Mouse (Mus musculus): ENCODE measurements around the gene Vmo1.
"Not testable (repeated sequence)": the region's sequence is repeated elsewhere in the genome, so short reads cannot be mapped to it uniquely, and the experiment has no call there.

Vmo1 gene

DNA sequence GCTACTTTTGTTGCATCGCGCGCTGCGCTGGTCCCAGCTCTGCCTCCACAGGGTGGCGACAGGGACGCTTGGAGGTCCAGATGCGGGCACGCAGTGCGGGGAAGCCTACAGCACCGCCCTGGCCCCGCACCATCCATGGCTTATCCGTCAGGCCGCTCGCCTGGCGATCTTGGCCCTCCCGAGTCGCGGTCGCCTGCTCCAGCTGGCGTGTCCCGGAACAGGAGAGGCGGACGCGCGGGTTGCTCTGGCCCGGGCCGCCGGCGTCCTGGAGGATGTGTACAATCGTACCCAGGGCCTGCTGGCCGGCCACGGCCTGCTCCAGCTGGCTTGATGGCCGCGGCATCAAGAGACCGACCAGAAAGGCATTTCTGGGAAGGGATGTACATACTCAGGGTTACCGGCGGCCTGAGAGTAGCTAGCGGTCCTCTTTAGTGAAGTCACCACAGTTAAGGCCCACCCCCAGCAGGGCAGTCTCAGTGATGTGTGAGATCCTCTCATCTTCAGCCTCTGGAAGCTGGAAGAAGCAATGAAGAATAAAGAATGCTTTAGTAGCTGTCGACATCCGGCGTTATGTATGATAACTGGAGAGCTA, 5.9 kb upstream of the Vmo1 start:
- DNase-seq (ENCODE audit: extremely low read depth, low read depth, low spot score) = no peak

DNA sequence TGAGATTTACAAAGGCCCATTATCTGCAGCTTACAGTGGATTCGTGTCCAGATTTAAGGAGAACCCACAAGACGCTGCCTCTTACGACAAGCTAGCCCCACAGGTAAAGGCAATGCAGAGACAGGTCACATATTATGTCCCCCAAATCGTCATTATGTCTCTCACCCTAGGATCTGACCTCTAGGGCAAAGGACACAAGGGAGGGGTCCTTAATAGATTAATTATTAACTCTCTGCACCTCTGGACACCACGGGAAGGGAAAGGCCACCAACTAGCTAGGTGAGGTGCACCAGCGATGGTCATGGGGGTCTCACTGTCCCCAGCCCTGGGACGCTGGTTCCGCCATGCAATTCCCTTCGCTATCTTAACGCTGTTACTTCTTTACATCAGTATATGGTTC, 4.5 kb upstream of the Vmo1 start, which contains the start of gene Gltpd2:
Gltpd2 (plus strand) TSS at position 274 of the 400 bp plus-strand sequence.
- DNase-seq (ENCODE audit: extremely low read depth, low read depth, low spot score) = no peak

DNA sequence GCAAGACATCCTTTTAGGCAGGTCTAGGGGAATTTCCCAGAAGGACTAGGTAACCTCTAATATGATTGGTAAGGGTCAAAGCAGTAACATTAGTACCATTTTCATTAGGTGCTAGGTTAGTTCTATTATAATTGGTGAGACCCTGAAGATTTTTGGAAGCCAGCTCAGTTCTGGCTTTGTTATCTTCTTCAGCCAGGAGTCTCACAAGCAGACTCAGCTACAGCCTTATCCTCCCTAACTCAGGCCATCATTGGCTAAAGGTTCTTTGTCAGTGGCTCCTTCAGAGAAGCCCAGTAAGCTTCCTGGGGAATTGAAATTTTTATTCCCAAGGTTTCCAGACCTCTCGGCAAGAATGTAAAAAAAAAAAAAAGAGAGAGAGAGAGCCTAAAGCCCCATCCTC, 4.0 kb upstream of the Vmo1 start:
- no peak for DNase-seq (ENCODE audit: extremely low read depth, low read depth, low spot score)

DNA sequence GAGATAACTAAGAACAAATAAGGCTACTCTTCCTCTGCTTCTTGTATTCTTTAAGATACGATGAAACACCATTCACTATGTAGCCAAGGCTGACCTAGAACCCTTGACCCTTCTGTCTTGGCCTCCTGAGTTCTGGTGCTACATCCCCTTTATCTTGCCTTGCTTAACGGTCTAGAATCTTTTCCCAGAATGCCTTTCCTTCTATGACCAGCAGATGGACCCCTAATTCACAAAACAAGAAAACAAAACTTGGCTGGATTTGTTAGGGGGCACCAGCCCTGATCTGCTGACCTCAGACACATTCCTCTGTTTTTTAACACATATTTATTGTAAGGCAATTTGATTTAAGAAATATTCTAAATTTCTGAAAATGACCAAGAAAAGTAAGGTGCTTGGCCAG, 1.9 kb upstream of the Vmo1 start:
- DNase-seq (ENCODE audit: extremely low read depth, low read depth, low spot score) = no peak

DNA sequence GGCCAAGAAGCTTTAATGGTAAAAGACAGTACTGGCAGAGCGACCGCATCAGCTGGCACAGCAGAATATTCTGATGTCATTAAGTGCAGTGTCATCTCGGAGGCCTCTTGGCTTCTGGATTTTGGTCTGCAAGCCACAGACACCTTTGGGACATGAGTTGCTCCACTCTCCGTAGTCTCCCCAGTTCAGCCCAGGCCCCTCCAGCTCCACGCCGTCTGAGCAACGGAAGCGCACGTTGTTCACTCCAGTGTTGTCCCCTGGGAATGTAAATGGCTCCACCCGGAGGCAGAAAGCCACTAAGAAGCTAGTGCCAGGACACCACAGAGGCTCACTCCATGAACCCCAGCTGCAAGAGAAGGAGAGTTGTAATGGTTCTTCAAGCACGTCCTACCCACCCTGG, 896 bp downstream of the Vmo1 start:
- DNase-seq (ENCODE audit: extremely low read depth, low read depth, low spot score) = no peak

DNA sequence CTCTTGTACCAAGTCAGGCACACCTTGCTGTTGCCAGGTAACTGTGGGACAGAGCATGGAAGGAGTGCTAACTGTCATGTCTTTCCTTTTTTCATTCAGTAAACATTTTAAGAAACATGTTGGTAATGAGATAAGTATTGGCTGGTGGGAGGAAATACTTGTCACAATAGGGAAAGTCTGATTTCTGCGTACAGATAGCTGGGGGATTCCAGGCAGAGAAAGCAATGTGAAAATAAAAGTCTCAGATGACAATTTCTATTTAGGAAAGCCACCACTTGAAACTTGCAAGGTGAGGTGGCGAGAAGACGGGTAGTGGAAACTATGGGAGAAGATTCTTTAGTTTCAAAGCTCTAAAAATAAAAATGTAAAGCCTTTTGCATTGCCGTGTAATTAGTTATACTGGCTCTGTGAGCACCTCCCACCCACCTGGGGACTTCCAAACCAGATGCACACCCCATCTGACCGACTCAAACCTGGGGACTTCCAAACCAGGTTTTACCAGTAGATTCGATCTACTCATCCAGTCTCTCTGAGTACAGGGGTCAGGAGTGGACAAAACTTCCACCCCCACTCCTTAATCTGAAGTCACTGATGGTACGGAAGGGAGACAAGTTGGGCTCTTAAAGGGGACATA, 1.6 kb downstream of the Vmo1 start:
- no peak for DNase-seq (ENCODE audit: extremely low read depth, low read depth, low spot score)

DNA sequence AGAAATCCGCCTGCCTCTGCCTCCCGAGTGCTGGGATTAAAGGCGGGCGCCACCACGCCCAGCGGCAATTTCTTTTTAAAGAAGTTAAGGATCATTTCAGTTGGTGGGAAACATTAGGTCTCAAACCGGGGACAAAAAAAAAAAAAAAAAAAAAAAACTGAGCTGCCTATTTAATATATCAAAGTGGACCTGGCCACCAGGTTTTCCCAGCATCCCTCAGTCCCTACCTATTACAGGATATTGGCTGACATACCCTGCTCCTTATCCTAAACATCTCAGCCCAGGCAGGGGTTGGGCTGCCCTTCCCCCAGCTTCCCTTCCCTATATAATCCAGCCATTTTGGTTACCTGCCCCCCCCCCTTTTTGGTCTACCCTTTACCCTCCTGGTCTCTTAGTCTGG, 2.6 kb downstream of the Vmo1 start:
- no peak for DNase-seq (ENCODE audit: extremely low read depth, low read depth, low spot score)

DNA sequence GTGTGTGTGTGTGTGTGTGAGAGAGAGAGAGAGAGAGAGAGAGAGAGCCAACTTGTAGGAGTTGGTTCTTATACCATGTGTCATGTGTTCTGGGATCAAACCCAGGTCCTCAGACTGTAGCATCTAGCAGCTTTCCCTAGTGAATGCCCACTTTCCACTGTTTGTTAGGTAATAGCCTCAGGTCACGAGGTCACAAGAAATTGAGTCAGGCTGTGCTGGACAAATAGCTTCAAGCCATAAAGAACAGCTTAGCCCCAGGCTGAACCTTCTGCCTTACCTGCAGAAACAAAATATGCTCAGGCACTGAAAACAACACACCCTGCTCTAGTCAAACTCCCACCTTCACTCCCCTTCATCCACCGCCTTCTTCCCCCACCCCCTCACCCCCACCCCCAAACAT, 3.2 kb downstream of the Vmo1 start:
- DNase-seq (ENCODE audit: extremely low read depth, low read depth, low spot score) = no peak

DNA sequence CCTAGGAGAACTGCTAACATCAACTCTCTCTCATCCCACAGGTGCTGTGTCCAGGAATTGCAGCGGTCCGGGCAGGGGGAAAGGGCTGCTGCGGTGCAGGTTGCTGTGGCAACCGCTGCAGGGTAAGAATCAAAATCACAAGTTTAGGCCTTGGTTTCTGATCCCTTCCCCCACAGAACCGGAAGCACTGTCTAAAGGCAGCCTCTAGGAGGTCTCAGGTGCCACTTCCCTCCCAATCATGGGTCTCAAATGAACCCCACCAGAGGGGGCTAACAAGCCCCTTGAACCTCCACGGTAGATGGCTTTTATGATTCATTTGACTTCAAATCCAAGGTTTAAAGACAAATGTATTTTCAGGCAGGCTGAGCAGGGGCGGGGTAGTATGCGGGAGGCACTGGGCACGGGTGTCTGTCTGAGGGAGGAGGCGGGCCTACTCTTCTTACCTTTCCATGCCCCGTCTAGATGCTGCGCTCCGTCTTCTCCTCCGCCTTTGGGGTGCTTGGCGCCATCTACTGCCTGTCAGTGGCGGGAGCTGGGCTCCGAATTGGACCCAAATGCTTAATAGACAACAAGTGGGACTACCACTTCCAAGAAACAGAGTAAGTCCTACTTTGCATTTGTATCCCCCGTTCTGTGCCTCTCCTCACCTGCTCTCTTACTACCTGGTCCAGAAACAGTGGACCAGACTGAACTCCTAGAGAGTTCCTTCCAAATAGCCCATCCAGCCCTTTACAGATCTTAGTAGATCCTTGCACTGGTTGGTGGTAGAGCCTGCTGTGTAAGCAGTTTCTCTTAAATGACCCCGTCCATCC, 4.5 kb downstream of the Vmo1 start:
- no peak for DNase-seq (ENCODE audit: extremely low read depth, low read depth, low spot score)

DNA sequence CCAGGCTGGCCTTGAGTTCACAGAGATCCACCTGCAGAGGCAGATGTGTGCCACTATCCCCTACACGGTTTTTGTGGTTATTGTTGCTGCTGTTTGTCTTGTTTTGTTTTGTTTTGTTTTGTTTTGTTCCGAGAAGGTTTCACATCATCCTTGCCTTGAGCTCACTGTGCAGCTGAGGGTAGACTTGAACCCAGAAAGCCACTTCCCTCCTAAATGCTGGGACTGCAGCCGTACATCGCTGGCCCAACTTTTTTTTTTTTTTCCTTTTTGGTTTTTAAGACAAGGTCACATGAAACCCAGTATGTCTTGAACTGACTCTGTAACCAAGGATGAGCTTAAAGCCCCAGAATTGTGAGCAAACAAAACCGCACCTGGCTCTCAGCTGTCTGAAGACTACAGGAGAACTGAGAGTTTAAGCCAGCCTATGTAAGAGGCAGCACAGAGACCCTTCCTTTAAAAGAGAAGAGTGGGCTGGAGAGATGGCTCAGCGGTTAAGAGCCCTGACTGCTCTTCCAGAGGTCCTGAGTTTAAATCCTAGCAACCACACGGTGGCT, 7.4 kb downstream of the Vmo1 start:
- no peak for DNase-seq (ENCODE audit: extremely low read depth, low read depth, low spot score)

DNA sequence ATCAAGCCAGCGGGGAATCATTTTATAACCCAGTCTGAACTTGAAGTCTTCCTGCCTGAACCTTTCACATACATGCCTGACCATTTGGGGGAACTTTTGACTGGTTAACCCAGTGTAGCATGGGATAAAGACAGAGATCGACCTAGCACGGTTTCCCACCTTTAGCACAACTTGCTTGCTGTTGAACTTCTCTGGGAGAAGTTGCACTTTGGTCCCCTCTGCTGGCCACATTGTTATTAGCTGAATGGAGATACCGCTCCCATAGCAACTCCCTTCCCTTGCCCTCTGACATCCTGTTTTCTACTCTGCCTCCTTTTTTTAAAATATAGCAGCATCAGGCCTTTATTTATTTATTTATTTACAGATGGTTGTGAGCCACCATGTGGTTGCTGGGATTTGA, 8.0 kb downstream of the Vmo1 start:
- no peak for DNase-seq (ENCODE audit: extremely low read depth, low read depth, low spot score)

DNA sequence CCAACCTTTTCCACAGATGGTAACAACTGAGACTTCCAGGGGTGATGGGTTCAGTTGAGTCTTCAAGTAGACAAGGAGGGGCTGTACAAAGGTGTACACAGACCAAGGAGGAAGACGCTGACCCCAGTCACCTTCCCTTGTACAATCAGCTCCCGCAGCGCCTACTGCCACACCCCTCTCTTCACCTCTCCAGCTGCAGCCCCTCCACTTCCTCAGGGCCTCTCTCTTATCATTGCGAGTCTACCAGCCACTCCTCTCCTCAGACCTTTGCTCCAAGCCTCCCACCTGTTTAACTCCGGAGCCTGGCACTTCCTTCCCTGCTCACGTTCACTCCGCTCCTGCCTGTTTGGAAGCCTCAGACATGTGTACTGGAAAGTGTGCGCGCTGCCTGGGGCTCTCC, 9.4 kb downstream of the Vmo1 start, which contains the start of gene Tm4sf5:
Tm4sf5 (plus strand) TSS at position 275 of the 400 bp plus-strand sequence.
- DNase-seq (ENCODE audit: extremely low read depth, low read depth, low spot score) = no peak

DNA sequence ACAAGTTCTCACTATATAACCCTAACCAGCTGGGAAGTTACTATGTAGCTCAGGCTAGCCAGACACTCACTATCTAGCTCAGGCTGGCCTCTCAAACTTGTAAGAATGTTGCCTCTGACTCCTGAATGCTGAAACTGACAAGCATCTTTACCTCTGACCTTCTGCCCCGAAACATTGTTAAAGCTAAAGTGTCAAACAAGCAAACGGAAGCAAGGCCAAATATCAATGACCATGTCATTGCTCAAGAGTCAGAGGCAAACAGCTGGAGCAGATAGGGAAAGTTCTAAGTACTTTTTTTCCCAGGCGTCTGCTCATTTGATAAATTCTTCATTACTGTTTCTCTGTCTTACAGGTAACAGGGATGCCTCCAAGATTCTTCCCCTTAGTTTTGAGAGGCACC, 12.4 kb downstream of the Vmo1 start:
- DNase-seq (ENCODE audit: extremely low read depth, low read depth, low spot score) = no peak

DNA sequence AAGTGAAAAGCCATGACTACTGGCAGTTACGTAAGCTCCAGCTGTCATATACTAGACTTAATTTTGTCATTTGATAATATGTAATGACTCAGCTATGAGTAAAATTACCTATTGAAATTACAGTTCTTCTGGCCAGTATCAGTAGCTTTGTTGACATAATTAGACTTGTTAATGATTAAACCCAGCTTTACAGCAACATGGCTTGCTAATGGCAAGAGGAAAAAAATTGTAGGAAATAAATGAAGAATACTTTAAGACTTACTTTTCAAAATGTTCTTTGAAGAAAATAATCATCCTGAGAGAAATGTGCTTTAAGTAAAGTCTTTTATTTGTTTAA, 14.0 kb downstream of the Vmo1 start:
- DNase-seq (ENCODE audit: extremely low read depth, low read depth, low spot score) = no peak

DNA sequence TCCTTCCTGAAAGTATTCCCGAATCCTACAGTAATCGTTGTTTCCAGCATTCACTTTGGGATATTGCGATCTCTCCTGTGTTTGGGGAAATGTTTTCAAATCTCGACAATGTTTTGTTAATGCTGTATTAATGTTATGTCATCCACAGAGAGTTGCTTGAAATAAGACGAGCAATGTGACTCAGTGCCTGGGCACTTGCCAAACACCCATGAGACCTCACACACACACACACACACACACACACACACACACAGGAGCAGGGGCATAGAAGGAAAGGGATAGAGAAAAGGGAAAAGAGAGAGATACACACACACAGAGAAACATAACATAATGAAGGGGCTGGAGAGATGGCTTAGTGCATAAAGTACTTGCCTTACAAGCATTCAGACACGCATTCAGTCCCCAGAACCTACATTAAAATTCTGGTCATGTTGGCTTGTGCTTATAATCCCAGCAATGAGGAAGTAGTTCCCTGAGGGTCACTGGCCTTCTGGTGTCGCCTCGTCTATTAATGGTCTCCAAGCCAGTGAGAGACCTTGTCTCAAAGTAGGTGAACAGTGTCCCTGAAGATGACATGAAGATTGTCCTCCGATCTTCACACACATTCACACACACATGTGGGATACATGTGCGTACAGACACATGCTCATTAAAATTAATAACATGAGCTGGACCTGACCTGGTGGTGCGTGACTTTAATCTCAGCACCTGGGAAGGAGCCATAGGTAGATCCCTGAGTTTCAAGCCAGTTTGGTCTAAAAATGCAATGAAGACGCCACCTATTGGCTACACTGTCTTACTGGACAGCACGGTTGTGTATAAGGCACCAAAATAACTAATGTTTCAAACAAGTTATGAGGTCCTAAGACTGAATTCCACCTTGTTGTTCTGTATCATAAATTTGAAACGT, 14.6 kb downstream of the Vmo1 start:
- no peak for DNase-seq (ENCODE audit: extremely low read depth, low read depth, low spot score)

DNA sequence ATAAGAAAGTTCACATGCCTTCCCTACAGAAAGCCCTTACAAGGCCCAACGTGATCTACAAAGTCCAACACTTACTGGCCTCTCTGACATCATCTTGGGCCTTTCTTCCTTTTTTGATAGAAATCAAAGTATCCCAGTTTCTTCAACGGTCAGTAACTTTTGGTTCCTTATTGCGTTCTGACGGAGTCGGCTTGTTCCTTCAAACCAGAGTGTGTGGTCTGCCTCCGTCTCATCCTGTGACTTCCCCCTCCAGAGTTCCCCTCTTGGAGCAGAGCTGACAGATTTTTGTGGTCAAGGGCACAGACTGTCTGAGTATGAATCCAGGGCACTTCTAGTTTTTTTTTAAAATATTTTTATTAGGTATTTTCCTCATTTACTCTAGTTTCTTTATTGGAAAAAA, 24.7 kb downstream of the Vmo1 start:
- DNase-seq (ENCODE audit: extremely low read depth, low read depth, low spot score) = no peak

DNA sequence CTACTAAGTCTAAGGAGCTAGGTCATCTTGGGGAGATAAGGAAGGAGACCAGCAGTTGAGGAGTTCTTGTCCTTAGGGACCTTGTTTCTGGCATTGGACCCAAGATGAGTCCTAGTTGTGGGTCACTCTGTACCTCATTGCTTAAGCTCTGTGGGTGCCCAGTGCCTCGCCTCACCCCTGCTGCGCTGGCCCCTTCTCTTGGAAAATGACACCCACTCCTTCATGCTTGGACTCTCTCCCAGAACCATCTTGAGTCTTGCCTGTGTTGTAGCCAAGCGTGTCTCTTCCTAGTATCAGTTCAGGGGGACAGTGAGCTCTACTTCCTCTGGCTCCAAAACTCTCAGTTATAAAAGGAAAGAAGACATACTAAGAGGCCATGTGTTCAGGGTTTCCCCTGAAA, 25.3 kb downstream of the Vmo1 start:
- DNase-seq (ENCODE audit: extremely low read depth, low read depth, low spot score) = no peak

DNA sequence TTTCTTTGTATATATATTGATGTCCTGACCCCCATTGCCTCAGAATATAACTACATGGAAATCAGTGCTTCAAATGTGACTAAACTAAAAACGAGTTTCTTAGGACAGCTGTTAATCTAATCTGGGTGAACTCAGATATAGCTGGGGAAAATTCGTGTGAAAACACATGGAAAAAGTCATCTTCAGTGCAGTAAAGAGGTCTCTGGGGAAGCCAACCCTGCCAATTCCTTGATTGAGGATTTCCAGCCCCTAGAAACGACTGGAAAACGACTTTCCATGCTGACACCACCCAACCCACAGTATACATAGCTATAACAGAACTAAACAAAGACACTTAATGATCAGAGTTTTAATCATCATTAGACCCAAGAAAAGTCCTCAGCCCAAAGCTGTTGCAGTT, 26.6 kb downstream of the Vmo1 start:
- DNase-seq (ENCODE audit: extremely low read depth, low read depth, low spot score) = no peak

DNA sequence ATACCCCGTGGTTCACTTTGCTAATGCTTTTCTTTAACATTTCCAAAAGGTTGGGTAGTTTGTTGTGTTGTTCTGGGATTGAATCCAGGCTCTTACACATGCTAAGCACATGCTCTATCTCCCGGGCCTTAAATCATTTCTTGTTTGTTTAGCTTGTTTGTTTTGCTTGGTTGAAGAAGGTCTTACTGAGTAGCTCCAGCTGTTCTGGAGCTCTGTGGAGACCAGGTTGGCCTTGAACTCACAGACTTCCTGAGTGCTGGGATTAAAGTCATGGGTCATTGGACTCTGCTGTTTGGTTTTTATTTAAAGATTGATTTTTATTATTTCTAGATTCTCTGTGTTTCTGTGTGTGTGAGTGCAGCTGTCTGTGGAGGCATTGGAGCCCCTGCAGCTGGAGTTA, 28.9 kb downstream of the Vmo1 start:
- DNase-seq (ENCODE audit: extremely low read depth, low read depth, low spot score) = no peak

DNA sequence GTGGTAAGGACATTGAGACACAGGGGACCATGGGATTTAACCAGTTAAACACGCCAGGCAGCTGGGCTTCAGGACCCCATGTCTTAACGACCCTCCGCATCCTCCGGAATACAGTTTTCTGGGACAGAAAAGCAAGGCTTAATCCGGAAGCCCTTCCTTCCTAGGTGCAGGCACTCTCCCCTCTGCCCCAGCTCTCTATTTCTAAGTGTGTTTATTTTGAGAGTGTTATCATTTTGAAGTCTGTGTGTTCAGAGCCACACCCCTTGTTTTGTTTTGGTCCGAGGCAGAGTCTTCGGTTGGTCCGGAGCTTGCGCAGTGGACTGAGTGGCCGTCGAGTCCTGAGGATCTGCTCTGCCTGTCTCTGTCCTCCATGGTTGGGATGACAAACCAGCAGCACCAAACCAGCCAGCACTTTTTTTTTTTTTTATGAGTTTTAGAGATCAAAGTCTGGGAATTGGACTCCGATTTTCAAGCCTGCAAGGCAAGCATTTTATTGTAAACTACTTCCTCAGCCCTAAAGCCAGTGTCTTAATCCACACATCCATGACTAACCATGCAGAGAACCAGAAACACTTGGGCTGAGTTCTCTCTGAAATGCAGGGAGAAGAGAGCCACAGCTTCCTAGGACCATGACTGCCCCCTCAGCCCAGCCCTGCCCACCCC, 39.4 kb downstream of the Vmo1 start:
- no peak for DNase-seq (ENCODE audit: extremely low read depth, low read depth, low spot score)

DNA sequence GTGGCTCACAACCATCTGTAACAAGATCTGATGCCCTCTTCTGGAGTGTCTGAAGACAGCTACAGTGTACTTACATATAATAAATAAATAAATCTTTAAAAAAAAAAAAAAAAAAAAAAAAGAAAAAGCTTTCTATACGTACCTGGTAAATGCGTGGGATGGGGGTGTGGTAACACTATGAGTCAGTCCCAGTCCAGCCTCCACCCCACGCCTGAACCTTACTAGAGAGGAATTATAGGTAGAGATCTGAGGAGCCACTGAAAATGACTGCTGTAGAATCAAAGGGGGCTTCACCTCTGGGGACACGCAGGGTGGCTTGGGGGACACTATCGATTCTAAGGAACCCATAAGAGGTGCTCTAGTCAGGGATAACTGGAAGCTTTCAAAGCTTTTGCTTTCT, 41.1 kb downstream of the Vmo1 start:
- not testable (repeated sequence) for DNase-seq (ENCODE audit: extremely low read depth, low read depth, low spot score)

All from fat pad, adult 2 months (tissue).